Mouse (Mus musculus): ENCODE measurements around the gene Gm42878. TPM values are rescaled to one million over a fixed set of nuclear protein-coding genes. Genes with fewer than 3 reads are reported as not detected.

Gene Gm42878
- polyA plus RNA-seq, 1 experiment = not detected

GRCm38 (mm10) chr5:121546530-121546895, 1.2 kb upstream of the Gm42878 start:
- TF ChIP-seq CTCF (IDR thresholded peaks at IDR 0.05; ENCODE audit: low read depth, low read length) (peak; percentile 45), POLR2A (IDR thresholded peaks at IDR 0.05; ENCODE audit: insufficient read depth, low read length) (no peak), EP300 (IDR thresholded peaks at IDR 0.05; ENCODE audit: insufficient read depth, low read depth, low read length) (no peak)
- Histone ChIP-seq H3K4me3 (ENCODE audit: low read depth, low read length) (peak overlapping the region; percentile 97), H3K9ac (ENCODE audit: low read depth, poor library complexity, severe bottlenecking) (peak overlapping the region; percentile 94), H3K36me3 (ENCODE audit: control insufficient read depth, insufficient read depth, low read length, poor library complexity, severe bottlenecking) (no peaks in the 10 kb centered on the region), H3K9me3 (replicated peaks; ENCODE audit: control insufficient read depth, insufficient read depth, low read length, poor library complexity, severe bottlenecking) (no peaks in the 10 kb centered on the region), H3K27me3 (ENCODE audit: control insufficient read depth, insufficient read depth, low read length, poor library complexity, severe bottlenecking) (no peaks in the 10 kb centered on the region), H3K27ac (ENCODE audit: insufficient read depth, low read length) (no peak overlapping the region), H3K4me1 (ENCODE audit: control insufficient read depth, insufficient read depth, low read length) (no peaks in the 10 kb centered on the region)

- Histone ChIP-seq H3K4me3 (ENCODE audit: low read depth, low read length) (peak within 1 kb of the TSS; percentile 97), H3K4me1 (ENCODE audit: control insufficient read depth, insufficient read depth, low read length) (no peaks in the 10 kb centered on the region), H3K9ac (ENCODE audit: low read depth, poor library complexity, severe bottlenecking) (peak within 1 kb of the TSS; percentile 94), H3K36me3 (ENCODE audit: control insufficient read depth, insufficient read depth, low read length, poor library complexity, severe bottlenecking) (no peaks in the 10 kb centered on the region), H3K9me3 (replicated peaks; ENCODE audit: control insufficient read depth, insufficient read depth, low read length, poor library complexity, severe bottlenecking) (no peaks in the 10 kb centered on the region), H3K27ac (ENCODE audit: insufficient read depth, low read length) (0 out of 2 replicates have a peak within 1 kb of the TSS, but pooled peaks have one; percentile 5), H3K27me3 (ENCODE audit: control insufficient read depth, insufficient read depth, low read length, poor library complexity, severe bottlenecking) (no peaks in the 10 kb centered on the region)
- peak; percentile 86 for TF ChIP-seq POLR2A (IDR thresholded peaks at IDR 0.05; ENCODE audit: insufficient read depth, low read length)
- no peak for TF ChIP-seq CTCF (IDR thresholded peaks at IDR 0.05; ENCODE audit: low read depth, low read length)
- 0 out of 2 replicates have a peak, but pooled peaks have one; percentile 26 for TF ChIP-seq EP300 (IDR thresholded peaks at IDR 0.05; ENCODE audit: insufficient read depth, low read depth, low read length)
Measured at GRCm38 (mm10) chr5:121545793-121546529, 679 bp upstream of the Gm42878 start, which contains the start of gene Mapkapk5. TSS of gene Mapkapk5 (minus strand) at chr5:121545905.

GRCm38 (mm10) chr5:121543370-121543769, 1.9 kb downstream of the Gm42878 start:
- H3K4me3 ChIP-seq (ENCODE audit: low read depth, low read length) = no peak overlapping the region
- no peak overlapping the region for H3K27ac ChIP-seq (ENCODE audit: insufficient read depth, low read length)
- peaks cover 1% of the 10 kb centered on the region for H3K4me1 ChIP-seq (ENCODE audit: control insufficient read depth, insufficient read depth, low read length)
- H3K27me3 ChIP-seq (ENCODE audit: control insufficient read depth, insufficient read depth, low read length, poor library complexity, severe bottlenecking) = no peaks in the 10 kb centered on the region
- 0 out of 2 replicates have a peak, but pooled peaks cover under 1% of the 10 kb centered on the region for H3K36me3 ChIP-seq (ENCODE audit: control insufficient read depth, insufficient read depth, low read length, poor library complexity, severe bottlenecking)
- no peak overlapping the region for H3K9ac ChIP-seq (ENCODE audit: low read depth, poor library complexity, severe bottlenecking)
- H3K9me3 ChIP-seq (replicated peaks; ENCODE audit: control insufficient read depth, insufficient read depth, low read length, poor library complexity, severe bottlenecking) = no peaks in the 10 kb centered on the region
- TF ChIP-seq CTCF (IDR thresholded peaks at IDR 0.05; ENCODE audit: low read depth, low read length) (no peak), POLR2A (IDR thresholded peaks at IDR 0.05; ENCODE audit: insufficient read depth, low read length) (no peak), EP300 (IDR thresholded peaks at IDR 0.05; ENCODE audit: insufficient read depth, low read depth, low read length) (no peak)

- H3K4me1 ChIP-seq (ENCODE audit: control insufficient read depth, insufficient read depth, low read length) = peaks cover 4% of the 10 kb centered on the region
- no peaks in the 10 kb centered on the region for H3K27me3 ChIP-seq (ENCODE audit: control insufficient read depth, insufficient read depth, low read length, poor library complexity, severe bottlenecking)
- H3K9ac ChIP-seq (ENCODE audit: low read depth, poor library complexity, severe bottlenecking) = no peak overlapping the region
- H3K9me3 ChIP-seq (replicated peaks; ENCODE audit: control insufficient read depth, insufficient read depth, low read length, poor library complexity, severe bottlenecking) = no peaks in the 10 kb centered on the region
- H3K27ac ChIP-seq (ENCODE audit: insufficient read depth, low read length) = no peak overlapping the region
- TF ChIP-seq POLR2A (IDR thresholded peaks at IDR 0.05; ENCODE audit: insufficient read depth, low read length) = no peak
- TF ChIP-seq CTCF (IDR thresholded peaks at IDR 0.05; ENCODE audit: low read depth, low read length) = no peak
- no peak for TF ChIP-seq EP300 (IDR thresholded peaks at IDR 0.05; ENCODE audit: insufficient read depth, low read depth, low read length)
- no peak overlapping the region for H3K4me3 ChIP-seq (ENCODE audit: low read depth, low read length)
- peaks cover 6% of the 10 kb centered on the region; the same call in 1 of the 2 replicates for H3K36me3 ChIP-seq (ENCODE audit: control insufficient read depth, insufficient read depth, low read length, poor library complexity, severe bottlenecking)
Measured at GRCm38 (mm10) chr5:121541235-121541634, 4.0 kb downstream of the Gm42878 start.

GRCm38 (mm10) chr5:121540066-121540465, 5.2 kb downstream of the Gm42878 start:
- H3K9me3 ChIP-seq (replicated peaks; ENCODE audit: control insufficient read depth, insufficient read depth, low read length, poor library complexity, severe bottlenecking) = no peaks in the 10 kb centered on the region
- peaks cover 6% of the 10 kb centered on the region for H3K36me3 ChIP-seq (ENCODE audit: control insufficient read depth, insufficient read depth, low read length, poor library complexity, severe bottlenecking)
- H3K4me3 ChIP-seq (ENCODE audit: low read depth, low read length) = no peak overlapping the region
- TF ChIP-seq CTCF (IDR thresholded peaks at IDR 0.05; ENCODE audit: low read depth, low read length) = no peak
- no peak for TF ChIP-seq EP300 (IDR thresholded peaks at IDR 0.05; ENCODE audit: insufficient read depth, low read depth, low read length)
- TF ChIP-seq POLR2A (IDR thresholded peaks at IDR 0.05; ENCODE audit: insufficient read depth, low read length) = no peak
- no peak overlapping the region for H3K9ac ChIP-seq (ENCODE audit: low read depth, poor library complexity, severe bottlenecking)
- H3K27ac ChIP-seq (ENCODE audit: insufficient read depth, low read length) = no peak overlapping the region
- H3K27me3 ChIP-seq (ENCODE audit: control insufficient read depth, insufficient read depth, low read length, poor library complexity, severe bottlenecking) = no peaks in the 10 kb centered on the region
- peaks cover 4% of the 10 kb centered on the region for H3K4me1 ChIP-seq (ENCODE audit: control insufficient read depth, insufficient read depth, low read length)

GRCm38 (mm10) chr5:121537588-121537987, 7.7 kb downstream of the Gm42878 start:
- Histone ChIP-seq H3K27me3 (ENCODE audit: control insufficient read depth, insufficient read depth, low read length, poor library complexity, severe bottlenecking) (no peaks in the 10 kb centered on the region), H3K27ac (ENCODE audit: insufficient read depth, low read length) (peak overlapping the region; percentile 86), H3K9me3 (replicated peaks; ENCODE audit: control insufficient read depth, insufficient read depth, low read length, poor library complexity, severe bottlenecking) (no peaks in the 10 kb centered on the region), H3K9ac (ENCODE audit: low read depth, poor library complexity, severe bottlenecking) (peak overlapping the region; percentile 1; the same call in 1 of the 2 replicates), H3K36me3 (ENCODE audit: control insufficient read depth, insufficient read depth, low read length, poor library complexity, severe bottlenecking) (peaks cover 16% of the 10 kb centered on the region), H3K4me1 (ENCODE audit: control insufficient read depth, insufficient read depth, low read length) (peaks cover 4% of the 10 kb centered on the region), H3K4me3 (ENCODE audit: low read depth, low read length) (no peak overlapping the region)
- TF ChIP-seq CTCF (IDR thresholded peaks at IDR 0.05; ENCODE audit: low read depth, low read length) (no peak), EP300 (IDR thresholded peaks at IDR 0.05; ENCODE audit: insufficient read depth, low read depth, low read length) (no peak), POLR2A (IDR thresholded peaks at IDR 0.05; ENCODE audit: insufficient read depth, low read length) (no peak)
